Mouse (Mus musculus) heart, adult 2 months (tissue): Measurements from ENCODE around the gene Aldh2.

Experiments used
- CTCF ChIP-seq: fragments of 200-600 bp; IDR thresholded peaks from 2 replicates; pipeline ENCODE4 v1.8.1; 2022; ENCODE audit warnings: antibody characterized with exemption, mild to moderate bottlenecking, moderate library complexity
- EP300 ChIP-seq: fragments of 200-500 bp; IDR thresholded peaks from 2 replicates; pipeline ENCODE4 v1.6.1; 2011; ENCODE audit warnings: low read depth, low read length, control low read depth; ENCODE audit not compliant: insufficient read depth
- POLR2A ChIP-seq: fragments of 200-500 bp; IDR thresholded peaks from 2 replicates; pipeline ENCODE4 v1.6.1; 2011; ENCODE audit warnings: mild to moderate bottlenecking, low read depth, low read length, control low read depth; ENCODE audit not compliant: insufficient read depth

GRCm38 (mm10) chr5:121570787-121571186 lies 22.8 kb downstream of the Aldh2 start:
- TF ChIP-seq CTCF (no peak), EP300 (no peak), POLR2A (no peak)
